Mouse (Mus musculus): ENCODE measurements at regions not wholly inside any gene's neighbourhood (a gene's known extent, or its start where the extent isn't known, plus 50 kb on each side); places are given as distances from the start of the nearest gene placed in this dataset.

- no peak for DNase-seq (ENCODE audit: low spot score)
Measured at GRCm38 (mm10) chr11:24537721-24538120, 459.9 kb downstream of the Bcl11a start.

- DNase-seq (ENCODE audit: low spot score): no peak
Measured at GRCm38 (mm10) chr11:24569655-24570054, 491.8 kb downstream of the Bcl11a start.

GRCm38 (mm10) chr11:24613529-24613928, 535.7 kb downstream of the Bcl11a start:
- no peak for DNase-seq (ENCODE audit: low spot score)

GRCm38 (mm10) chr11:24615436-24615835, 537.6 kb downstream of the Bcl11a start:
- DNase-seq (ENCODE audit: low spot score): no peak

- no peak for DNase-seq (ENCODE audit: low spot score)
Measured at GRCm38 (mm10) chr11:24618586-24618985, 540.7 kb downstream of the Bcl11a start.

GRCm38 (mm10) chr11:24619021-24619420, 541.2 kb downstream of the Bcl11a start:
- no peak for DNase-seq (ENCODE audit: low spot score)

GRCm38 (mm10) chr11:24628619-24629018, 550.8 kb downstream of the Bcl11a start:
- no peak for DNase-seq (ENCODE audit: low spot score)

- DNase-seq (ENCODE audit: low spot score): no peak
Measured at GRCm38 (mm10) chr11:24629431-24629830, 551.6 kb downstream of the Bcl11a start.

- DNase-seq (ENCODE audit: low spot score): no peak
Measured at GRCm38 (mm10) chr11:24630403-24630900, 552.6 kb downstream of the Bcl11a start.

GRCm38 (mm10) chr11:24631651-24632050, 553.8 kb downstream of the Bcl11a start:
- DNase-seq (ENCODE audit: low spot score): no peak

- no peak for DNase-seq (ENCODE audit: low spot score)
Measured at GRCm38 (mm10) chr11:24636716-24637115, 558.9 kb downstream of the Bcl11a start.

- no peak for DNase-seq (ENCODE audit: low spot score)
Measured at GRCm38 (mm10) chr11:24643439-24644109, 565.7 kb downstream of the Bcl11a start.

- DNase-seq (ENCODE audit: low spot score): no peak
Measured at GRCm38 (mm10) chr11:24652852-24653251, 575.0 kb downstream of the Bcl11a start.

- DNase-seq (ENCODE audit: low spot score): no peak
Measured at GRCm38 (mm10) chr11:24664082-24664481, 586.2 kb downstream of the Bcl11a start.

GRCm38 (mm10) chr11:24665310-24665709, 587.5 kb downstream of the Bcl11a start:
- DNase-seq (ENCODE audit: low spot score): no peak

GRCm38 (mm10) chr11:24671662-24672061, 593.8 kb downstream of the Bcl11a start:
- DNase-seq (ENCODE audit: low spot score): no peak

GRCm38 (mm10) chr11:24673248-24674207, 595.7 kb downstream of the Bcl11a start:
- no peak for DNase-seq (ENCODE audit: low spot score)

GRCm38 (mm10) chr11:24674208-24674571, 596.3 kb downstream of the Bcl11a start:
- DNase-seq (ENCODE audit: low spot score): no peak

GRCm38 (mm10) chr11:24677016-24677415, 599.2 kb downstream of the Bcl11a start:
- DNase-seq (ENCODE audit: low spot score): no peak

GRCm38 (mm10) chr11:24679581-24679980, 601.7 kb downstream of the Bcl11a start:
- DNase-seq (ENCODE audit: low spot score): no peak

GRCm38 (mm10) chr11:24682423-24682822, 604.6 kb downstream of the Bcl11a start:
- DNase-seq (ENCODE audit: low spot score): no peak

GRCm38 (mm10) chr11:24685545-24686467, 608.0 kb downstream of the Bcl11a start:
- no peak for DNase-seq (ENCODE audit: low spot score)

Data from retina, embryonic 14.5 days (tissue).